Mouse (Mus musculus) midbrain, postnatal 0 days (tissue): ENCODE measurements around the gene Casz1. TPM values are rescaled to one million over a fixed set of nuclear protein-coding genes. Genes with fewer than 3 reads are reported as not detected.
A peak's percentile ranks its signal among the peaks of the same experiment; 100 is the strongest.

Experiments used
- ATAC-seq: fragments of 200-750 bp; cut with Nextera tagmentation; 2 replicates; pipeline ENCODE4 v1.8.0; 2017; ENCODE audit warnings: moderate number of reproducible peaks, mild to moderate bottlenecking, moderate TSS enrichment, moderate library complexity; ENCODE audit not compliant: low FRiP score
- DNase-seq: peaks from one replicate; pipeline ENCODE4 v3.0.0-alpha.2; 2015; ENCODE audit warnings: low spot score
- H3K27ac ChIP-seq: fragments of 300-500 bp; sonication (generic); 2 replicates; pipeline ENCODE4 v1.5.1; 2014; ENCODE audit warnings: low read depth, mild to moderate bottlenecking, low read length, mixed read lengths
- H3K27me3 ChIP-seq: fragments of 300-500 bp; sonication (generic); 2 replicates; pipeline ENCODE4 v1.6.1; 2014; ENCODE audit warnings: low read length, control low read depth, mixed read lengths; ENCODE audit not compliant: insufficient read depth
- H3K36me3 ChIP-seq: fragments of 300-500 bp; sonication (generic); 2 replicates; pipeline ENCODE4 v1.6.1; 2014; ENCODE audit warnings: low read length, control low read depth, mixed read lengths; ENCODE audit not compliant: insufficient read depth
- H3K4me1 ChIP-seq: fragments of 300-500 bp; sonication (generic); 2 replicates; pipeline ENCODE4 v1.6.1; 2014; ENCODE audit warnings: mild to moderate bottlenecking, control low read depth, antibody characterized with exemption, low read length, mixed read lengths; ENCODE audit not compliant: insufficient read depth
- H3K4me2 ChIP-seq: fragments of 300-500 bp; sonication (generic); 2 replicates; pipeline ENCODE4 v1.6.1; 2014; ENCODE audit warnings: low read depth, mild to moderate bottlenecking, low read length, mixed read lengths; ENCODE audit not compliant: poor library complexity, severe bottlenecking
- H3K4me3 ChIP-seq: fragments of 300-500 bp; sonication (generic); 2 replicates; pipeline ENCODE4 v1.5.1; 2014; ENCODE audit warnings: low read depth, mild to moderate bottlenecking, low read length, moderate library complexity
- H3K9ac ChIP-seq: fragments of 300-500 bp; sonication (generic); replicated peaks from 2 replicates; pipeline ENCODE4 v1.6.1; 2014; ENCODE audit warnings: mild to moderate bottlenecking, low read length, moderate library complexity, mixed read lengths; ENCODE audit not compliant: poor library complexity, severe bottlenecking
- H3K9me3 ChIP-seq: fragments of 300-500 bp; sonication (generic); 2 replicates; pipeline ENCODE4 v1.6.1; 2016; ENCODE audit warnings: low read length, control low read depth
- CTCF ChIP-seq: IDR thresholded peaks from 2 replicates; pipeline ENCODE4 v1.5.1; 2016; ENCODE audit warnings: antibody characterized with exemption, mild to moderate bottlenecking
- WGBS: fragments of 180-500 bp; shearing (Covaris S2); extraction: QIAGEN DNeasy Blood & Tissue Kit; methylation state at CpG from one replicate; pipeline ENCODE4 v1.1.7; 2014; 5-methylcytosine and 5-hydroxymethylcytosine counted together
- polyA plus RNA-seq: library from polyadenylated mRNA; unstranded; fragments of >200 nt; fragmentation: Nextera tagmentation; extraction: Ambion mirVana; gene quantifications from 2 replicates; pipeline ENCODE4 v1.2.1, GENCODE M21; 2015
- total RNA-seq: library from RNA; depleted of rRNA; stranded (reverse); fragments of >200 nt; gene quantifications from 2 replicates; pipeline ENCODE4 v1.2.3, GENCODE M21; 2014

Gene Casz1
- total and polyA plus RNA-seq, 2 experiments from 2014 or later = 2.0 to 3.7 TPM

DNA sequence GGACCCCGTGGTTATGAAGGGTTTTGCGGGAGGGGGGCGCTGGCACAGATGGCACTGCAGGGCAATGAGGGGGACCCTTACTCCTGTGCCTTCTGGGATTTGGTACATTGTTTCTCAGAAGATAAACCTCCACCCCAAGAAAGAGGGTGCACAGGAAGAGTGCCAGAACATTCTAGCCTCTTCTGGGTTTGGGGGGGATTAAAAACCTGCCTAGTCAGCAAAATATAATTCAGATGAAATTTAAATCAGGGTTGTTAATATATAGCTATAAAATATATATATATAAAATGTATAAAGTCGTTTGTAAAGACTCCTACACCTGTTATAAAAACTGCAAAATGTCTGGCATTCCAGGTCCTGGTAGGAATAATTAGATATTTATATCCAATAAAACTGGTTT, 48.8 kb downstream of the Casz1 start:
- Histone ChIP-seq H3K4me3 (no peak overlapping the region), H3K27ac (no peak overlapping the region), H3K9ac (no peak overlapping the region), H3K9me3 (no peaks in the 10 kb centered on the region), H3K36me3 (no peaks in the 10 kb centered on the region), H3K4me1 (no peaks in the 10 kb centered on the region; the same call in 1 of the 2 replicates), H3K27me3 (peaks cover 17% of the 10 kb centered on the region), H3K4me2 (no peak overlapping the region)
- 77% methylated on average over 4 of the region's 4 CpGs for WGBS
- DNase-seq (no peak), ATAC-seq (no peak)
- TF ChIP-seq CTCF = no peak

DNA sequence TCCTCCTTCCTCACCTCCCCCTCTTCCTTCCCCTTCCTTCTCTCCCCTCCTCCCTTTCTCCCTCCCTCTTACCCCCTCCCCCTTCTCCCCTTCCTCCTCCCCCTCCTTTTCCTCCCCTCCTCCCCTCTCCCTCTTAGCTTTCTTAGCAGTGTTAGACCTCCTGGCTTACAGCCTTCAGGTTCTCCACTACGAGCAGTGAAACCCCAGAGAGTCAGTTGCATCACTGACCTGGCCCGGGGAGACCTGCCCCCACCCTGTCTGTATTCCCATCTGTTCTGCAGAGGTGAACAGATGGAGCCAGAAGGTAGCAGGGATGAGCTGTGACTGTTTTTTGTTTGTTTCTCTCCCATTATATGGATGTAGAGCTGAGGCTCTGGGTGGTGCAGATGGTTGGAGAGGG, 49.9 kb downstream of the Casz1 start:
- no peak for DNase-seq
- Histone ChIP-seq H3K4me2 (no peak overlapping the region), H3K4me3 (no peak overlapping the region), H3K36me3 (no peaks in the 10 kb centered on the region), H3K27ac (no peak overlapping the region), H3K9ac (no peak overlapping the region), H3K9me3 (no peaks in the 10 kb centered on the region), H3K4me1 (no peaks in the 10 kb centered on the region; the same call in 1 of the 2 replicates), H3K27me3 (peaks cover 11% of the 10 kb centered on the region)
- TF ChIP-seq CTCF = no peak
- 19% methylated on average over 2 of the region's 2 CpGs for WGBS
- no peak for ATAC-seq

DNA sequence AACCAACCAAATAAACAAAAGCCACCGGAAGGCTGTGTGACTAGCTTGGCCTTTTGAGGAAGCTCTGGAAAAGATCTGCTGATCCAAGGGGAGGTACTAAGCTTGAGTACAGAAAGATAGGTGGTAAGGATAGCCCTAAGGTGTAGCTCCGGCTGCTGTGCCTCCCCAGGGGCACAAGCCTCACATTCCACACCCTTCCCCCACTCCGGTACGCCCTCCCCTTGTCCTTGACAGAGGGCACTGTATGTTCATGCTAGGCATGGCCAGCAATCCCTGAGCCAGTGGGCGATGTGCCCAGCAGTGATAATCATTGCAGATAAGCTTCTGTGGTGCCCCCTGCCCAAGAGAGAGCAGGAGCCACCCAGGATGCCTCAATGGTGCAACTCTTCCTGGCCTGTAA, 51.3 kb downstream of the Casz1 start:
- H3K27me3 ChIP-seq = peaks cover 12% of the 10 kb centered on the region
- ATAC-seq (no peak), DNase-seq (no peak)
- H3K4me1 ChIP-seq = peaks cover 3% of the 10 kb centered on the region
- no peak for TF ChIP-seq CTCF
- no peak overlapping the region for H3K4me2 ChIP-seq
- H3K36me3 ChIP-seq = no peaks in the 10 kb centered on the region
- no peak overlapping the region for H3K4me3 ChIP-seq
- H3K27ac ChIP-seq = no peak overlapping the region
- no peak overlapping the region for H3K9ac ChIP-seq
- H3K9me3 ChIP-seq = no peaks in the 10 kb centered on the region
- 83% methylated on average over 5 of the region's 5 CpGs for WGBS

DNA sequence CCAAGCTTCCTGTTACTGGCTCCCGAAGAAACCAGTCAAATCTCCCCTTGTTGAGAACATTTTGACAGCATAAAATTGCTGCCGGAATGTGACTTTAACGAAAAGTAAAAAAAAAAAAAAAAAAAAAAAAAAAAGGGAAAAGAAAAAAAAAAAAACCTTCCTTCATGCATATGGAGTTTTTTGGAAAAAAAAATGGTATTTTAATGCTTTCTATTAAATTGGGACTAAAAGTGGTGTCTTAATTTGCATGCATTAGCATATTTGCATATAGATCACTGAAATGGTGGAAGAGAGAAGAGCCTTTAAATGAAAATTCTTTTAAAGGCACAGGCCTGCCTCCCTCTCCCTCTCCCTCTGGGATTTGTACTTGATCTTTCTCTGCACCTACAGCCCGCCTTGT, 52.0 kb downstream of the Casz1 start:
- no peak for TF ChIP-seq CTCF
- 54% methylated on average over 4 of the region's 4 CpGs for WGBS
- ATAC-seq (no peak), DNase-seq (no peak)
- Histone ChIP-seq H3K27me3 (peaks cover 12% of the 10 kb centered on the region), H3K9ac (no peak overlapping the region), H3K4me3 (no peak overlapping the region), H3K27ac (no peak overlapping the region), H3K4me1 (peaks cover 3% of the 10 kb centered on the region), H3K4me2 (no peak overlapping the region), H3K36me3 (no peaks in the 10 kb centered on the region), H3K9me3 (no peaks in the 10 kb centered on the region)

DNA sequence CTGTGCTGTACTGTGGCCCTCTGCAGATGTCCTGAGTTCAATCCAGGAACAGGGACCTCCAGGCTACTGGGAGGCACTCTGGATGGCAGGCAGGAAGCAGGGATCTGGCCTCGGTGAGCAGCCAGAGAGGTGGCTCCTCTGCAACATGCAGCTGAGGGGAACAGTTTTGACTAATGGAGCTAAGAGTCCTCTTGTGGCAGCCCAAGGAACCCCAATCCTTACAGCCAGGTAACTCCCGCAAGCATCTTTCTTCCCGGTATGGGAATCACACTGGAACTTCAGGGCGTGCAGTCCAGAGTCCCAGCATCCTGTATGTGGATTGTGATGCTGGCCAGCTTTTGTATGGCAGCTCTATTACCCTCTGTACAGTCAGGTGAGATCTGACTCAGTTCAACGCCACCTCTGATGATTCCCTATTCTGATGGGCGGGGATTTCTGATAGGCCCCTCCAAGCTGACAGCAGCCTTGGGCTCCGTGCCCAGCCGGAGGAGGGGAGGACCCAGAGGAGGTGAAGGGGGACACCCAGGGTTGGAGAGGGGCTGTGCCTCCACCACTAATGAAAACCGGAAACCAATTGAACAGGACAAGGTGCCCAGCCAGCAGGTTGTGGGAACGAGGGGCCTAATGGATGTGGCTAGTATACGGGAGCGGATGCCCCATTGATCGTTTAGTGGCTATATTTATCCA, 53.3 kb downstream of the Casz1 start:
- H3K27ac ChIP-seq = no peak overlapping the region
- no peak overlapping the region for H3K9ac ChIP-seq
- H3K4me1 ChIP-seq = peaks cover 3% of the 10 kb centered on the region; the same call in 1 of the 2 replicates
- ATAC-seq (no peak), DNase-seq (no peak)
- peaks cover 12% of the 10 kb centered on the region for H3K27me3 ChIP-seq
- no peak overlapping the region for H3K4me2 ChIP-seq
- no peaks in the 10 kb centered on the region for H3K9me3 ChIP-seq
- H3K4me3 ChIP-seq = no peak overlapping the region
- no peaks in the 10 kb centered on the region for H3K36me3 ChIP-seq
- WGBS = 66% methylated on average over 13 of the region's 13 CpGs
- peak; percentile 57 for TF ChIP-seq CTCF

DNA sequence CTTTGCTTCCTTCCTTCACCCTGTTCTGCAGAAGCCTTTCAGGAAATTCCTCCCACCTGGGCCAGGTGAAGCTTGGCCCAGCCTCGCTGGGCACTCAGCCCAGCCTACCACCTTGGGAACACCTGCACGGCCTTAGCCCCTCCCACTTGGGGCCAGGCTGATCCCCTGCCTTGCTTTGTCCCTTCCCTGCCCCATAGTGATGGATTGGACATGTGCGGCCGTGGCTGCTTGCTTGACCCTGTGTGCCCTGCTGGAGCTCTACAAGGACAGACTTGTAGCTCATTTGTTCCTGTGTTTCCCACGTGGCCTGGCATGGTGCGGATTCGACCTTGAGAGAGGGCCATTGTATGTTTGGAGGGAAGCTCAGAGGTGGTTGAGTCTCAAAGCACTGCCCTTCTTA, 54.0 kb downstream of the Casz1 start:
- Histone ChIP-seq H3K4me2 (no peak overlapping the region), H3K27me3 (peaks cover 17% of the 10 kb centered on the region), H3K4me3 (no peak overlapping the region), H3K27ac (no peak overlapping the region), H3K9ac (no peak overlapping the region), H3K9me3 (no peaks in the 10 kb centered on the region), H3K36me3 (no peaks in the 10 kb centered on the region), H3K4me1 (peaks cover 3% of the 10 kb centered on the region; the same call in 1 of the 2 replicates)
- no peak for DNase-seq
- no peak for ATAC-seq
- WGBS = 64% methylated on average over 7 of the region's 7 CpGs
- no peak for TF ChIP-seq CTCF
